Mouse (Mus musculus) lung, postnatal 0 days (tissue): ENCODE data around the gene Foxk2. TPM values are rescaled to one million over a fixed set of nuclear protein-coding genes. Genes with fewer than 3 reads are reported as not detected.
A peak's percentile ranks its signal among the peaks of the same experiment; 100 is the strongest.
"Not testable (repeated sequence)": the region's sequence is repeated elsewhere in the genome, so short reads cannot be mapped to it uniquely, and the experiment has no call there.

ENCODE experiments used
- ATAC-seq: fragments of 200-750 bp; cut with Nextera tagmentation; 2 replicates; pipeline ENCODE4 v1.8.0; 2017; ENCODE audit warnings: moderate library complexity
- DNase-seq: peaks from one replicate; pipeline ENCODE4 v3.0.0-alpha.2; 2016; ENCODE audit warnings: low spot score
- H3K27ac ChIP-seq: fragments of 300-500 bp; sonication (generic); 2 replicates; pipeline ENCODE4 v1.5.1; 2014; ENCODE audit warnings: antibody characterized with exemption, mild to moderate bottlenecking, low read length, mixed read lengths
- H3K27me3 ChIP-seq: fragments of 300-500 bp; sonication (generic); replicated peaks from 2 replicates; pipeline ENCODE4 v1.6.1; 2014; ENCODE audit warnings: low read length, mixed read lengths; ENCODE audit not compliant: insufficient read depth
- H3K36me3 ChIP-seq: fragments of 300-500 bp; sonication (generic); 2 replicates; pipeline ENCODE4 v1.6.1; 2014; ENCODE audit warnings: low read length, mixed read lengths; ENCODE audit not compliant: insufficient read depth
- H3K4me1 ChIP-seq: fragments of 300-500 bp; sonication (generic); 2 replicates; pipeline ENCODE4 v1.6.1; 2014; ENCODE audit warnings: antibody characterized with exemption, low read depth, low read length, mixed read lengths; ENCODE audit not compliant: insufficient read depth
- H3K4me2 ChIP-seq: fragments of 300-500 bp; sonication (generic); replicated peaks from 2 replicates; pipeline ENCODE4 v1.6.1; 2014; ENCODE audit warnings: low read depth, mild to moderate bottlenecking, low read length, moderate library complexity, mixed read lengths
- H3K4me3 ChIP-seq: fragments of 300-500 bp; sonication (generic); 2 replicates; pipeline ENCODE4 v1.5.1; 2014; ENCODE audit warnings: low read depth, low read length
- H3K9ac ChIP-seq: fragments of 300-500 bp; sonication (generic); replicated peaks from 2 replicates; pipeline ENCODE4 v1.6.1; 2014; ENCODE audit warnings: low read depth, mild to moderate bottlenecking
- H3K9me3 ChIP-seq: fragments of 300-500 bp; sonication (generic); 2 replicates; pipeline ENCODE4 v1.6.1; 2016; ENCODE audit warnings: low read length, mixed read lengths
- CTCF ChIP-seq: IDR thresholded peaks from 2 replicates; pipeline ENCODE4 v1.5.1; 2016; ENCODE audit warnings: antibody characterized with exemption, mild to moderate bottlenecking
- EP300 ChIP-seq: IDR thresholded peaks from 2 replicates; pipeline ENCODE4 v1.6.1; 2016; ENCODE audit warnings: antibody characterized with exemption, mild to moderate bottlenecking, control low read depth
- WGBS: fragments of 180-500 bp; shearing (Covaris S2); extraction: QIAGEN DNeasy Blood & Tissue Kit; methylation state at CpG from one replicate; pipeline ENCODE4 v1.1.7; 2014; 5-methylcytosine and 5-hydroxymethylcytosine counted together
- polyA plus RNA-seq: library from polyadenylated mRNA; unstranded; fragments of >200 nt; fragmentation: Nextera tagmentation; extraction: Ambion mirVana; gene quantifications from 2 replicates; pipeline ENCODE4 v1.2.1, GENCODE M21; 2015

Gene Foxk2
- polyA plus RNA-seq, 1 experiment from 2014 or later: 4.0 TPM

GRCm38 (mm10) chr11:121347036-121347435 lies 87.2 kb downstream of the Foxk2 start:
- 71% methylated on average over 2 of the region's 2 CpGs for WGBS
- no peaks in the 10 kb centered on the region for H3K9me3 ChIP-seq
- DNase-seq (no peak), ATAC-seq (no peak)
- H3K27ac ChIP-seq: no peak overlapping the region
- TF ChIP-seq CTCF (no peak), EP300 (no peak)
- H3K4me1 ChIP-seq: no peaks in the 10 kb centered on the region
- H3K27me3 ChIP-seq: no peaks in the 10 kb centered on the region
- no peak overlapping the region for H3K4me2 ChIP-seq
- H3K36me3 ChIP-seq: peaks cover 5% of the 10 kb centered on the region; the same call in 1 of the 2 replicates
- H3K4me3 ChIP-seq: no peak overlapping the region
- no peak overlapping the region for H3K9ac ChIP-seq

GRCm38 (mm10) chr11:121348166-121348565 lies 88.4 kb downstream of the Foxk2 start:
- no peak for DNase-seq
- H3K9me3 ChIP-seq: no peaks in the 10 kb centered on the region
- 76% methylated on average over 2 of the region's 2 CpGs for WGBS
- peaks cover 7% of the 10 kb centered on the region for H3K4me1 ChIP-seq
- H3K9ac ChIP-seq: no peak overlapping the region
- peaks cover 5% of the 10 kb centered on the region; the same call in 1 of the 2 replicates for H3K36me3 ChIP-seq
- H3K4me2 ChIP-seq: no peak overlapping the region
- TF ChIP-seq EP300: no peak
- no peak for TF ChIP-seq CTCF
- no peaks in the 10 kb centered on the region for H3K27me3 ChIP-seq
- ATAC-seq: no peak
- H3K27ac ChIP-seq: no peak overlapping the region
- H3K4me3 ChIP-seq: no peak overlapping the region

GRCm38 (mm10) chr11:121348727-121349126 lies 88.9 kb downstream of the Foxk2 start:
- WGBS: 89% methylated on average over 3 of the region's 3 CpGs
- not testable (repeated sequence) for H3K9ac ChIP-seq, DNase-seq, H3K9me3 ChIP-seq, H3K4me3 ChIP-seq, H3K27me3 ChIP-seq, H3K27ac ChIP-seq, H3K36me3 ChIP-seq, ATAC-seq, H3K4me2 ChIP-seq, H3K4me1 ChIP-seq
- TF ChIP-seq CTCF: peak; percentile 12; the same call in 1 of the 2 replicates

- ATAC-seq (peak; percentile 52), DNase-seq (peak; percentile 29)
- H3K4me2 ChIP-seq: peak overlapping the region; percentile 73
- peaks cover 9% of the 10 kb centered on the region for H3K4me1 ChIP-seq
- peak overlapping the region; percentile 100 for H3K4me3 ChIP-seq
- no peaks in the 10 kb centered on the region for H3K9me3 ChIP-seq
- 4% methylated on average over 33 of the region's 41 CpGs for WGBS
- H3K27ac ChIP-seq: peak overlapping the region; percentile 91
- peak; percentile 50 for TF ChIP-seq CTCF
- no peak for TF ChIP-seq EP300
- H3K36me3 ChIP-seq: no peaks in the 10 kb centered on the region
- peak overlapping the region; percentile 96 for H3K9ac ChIP-seq
- H3K27me3 ChIP-seq: no peaks in the 10 kb centered on the region
These were observed 93.7 kb downstream of the Foxk2 start for GRCm38 (mm10) chr11:121353326-121354090.

GRCm38 (mm10) chr11:121354091-121354707 lies 94.4 kb downstream of the Foxk2 start, which contains the start of gene Wdr45b:
Gene Wdr45b (minus strand): TSS chr11:121354445.
- Histone ChIP-seq H3K4me2 (peak within 1 kb of the TSS; percentile 73), H3K4me3 (peak within 1 kb of the TSS; percentile 100), H3K9ac (peak within 1 kb of the TSS; percentile 96), H3K27ac (peak within 1 kb of the TSS; percentile 91), H3K36me3 (no peaks in the 10 kb centered on the region), H3K9me3 (no peaks in the 10 kb centered on the region), H3K27me3 (no peaks in the 10 kb centered on the region), H3K4me1 (peaks cover 9% of the 10 kb centered on the region)
- DNase-seq (peak; percentile 97), ATAC-seq (peak; percentile 99)
- TF ChIP-seq CTCF (no peak), EP300 (no peak)
- WGBS: 1% methylated on average over 62 of the region's 69 CpGs

Other genes with a start within 250 kb of the Foxk2 start
- gene Cd7, start 220.6 kb upstream of the Foxk2 start, polyA plus RNA-seq: 2.4 TPM in 2 replicates
- 0.24 and 0.31 TPM in 2 replicates for gene Sectm1b, start 196.4 kb upstream of the Foxk2 start, polyA plus RNA-seq
- 0.29 TPM in 2 replicates for gene Sectm1a, start 178.8 kb upstream of the Foxk2 start, polyA plus RNA-seq
- gene Tex19.2, start 141.3 kb upstream of the Foxk2 start, polyA plus RNA-seq: not detected in 2 replicates
- not detected in 2 replicates for gene Tex19.1, start 113.8 kb upstream of the Foxk2 start, polyA plus RNA-seq
- gene Uts2r, start 99.7 kb upstream of the Foxk2 start, polyA plus RNA-seq: not detected in 2 replicates
- gene Hexdc, start 55.6 kb upstream of the Foxk2 start, polyA plus RNA-seq: 4.5 and 6.1 TPM in 2 replicates
- 18.3 and 20.3 TPM in 2 replicates for gene Ogfod3, start 55.3 kb upstream of the Foxk2 start, polyA plus RNA-seq
- 28.9 and 29.3 TPM in 2 replicates for gene Cybc1, start 30.7 kb upstream of the Foxk2 start, polyA plus RNA-seq
- 15.8 and 18.7 TPM in 2 replicates for gene Narf, start 22.7 kb upstream of the Foxk2 start, polyA plus RNA-seq
- 62.2 and 63.0 TPM in 2 replicates for gene Wdr45b, start 94.5 kb downstream of the Foxk2 start, polyA plus RNA-seq
- 4.0 and 5.6 TPM in 2 replicates for gene Rab40b, start 128.3 kb downstream of the Foxk2 start, polyA plus RNA-seq
- 5.8 and 6.1 TPM in 2 replicates for gene Fn3krp, start 161.4 kb downstream of the Foxk2 start, polyA plus RNA-seq
- gene Fn3k, start 174.9 kb downstream of the Foxk2 start, polyA plus RNA-seq: 0.81 and 1.3 TPM in 2 replicates
- 21.5 and 24.4 TPM in 2 replicates for gene Tbcd, start 192.0 kb downstream of the Foxk2 start, polyA plus RNA-seq